Mouse (Mus musculus) myocyte (in vitro differentiated cells): ENCODE measurements at regions not wholly inside any gene's neighbourhood (a gene's known extent, or its start where the extent isn't known, plus 50 kb on each side); places are given as distances from the start of the nearest gene placed in this dataset.

Experiments used
- H3K27me3 ChIP-seq: one replicate; pipeline ENCODE4 v1.6.1; 2011; ENCODE audit not compliant: control insufficient read depth, insufficient read depth, insufficient read length
- H3K36me3 ChIP-seq: one replicate; pipeline ENCODE4 v1.6.1; 2011; ENCODE audit not compliant: control insufficient read depth, insufficient read depth
- H3K4me2 ChIP-seq: one replicate; pipeline ENCODE4 v1.6.1; 2011; ENCODE audit warnings: low read depth, control low read depth
- H3K4me3 ChIP-seq: one replicate; pipeline ENCODE4 v1.5.1; 2011; ENCODE audit warnings: mild to moderate bottlenecking, control low read depth, moderate library complexity
- H3K79me2 ChIP-seq: one replicate; pipeline ENCODE4 v1.6.1; 2011; ENCODE audit not compliant: control insufficient read depth, insufficient read depth
- H3ac ChIP-seq: one replicate; pipeline ENCODE4 v1.6.1; 2011; ENCODE audit not compliant: control insufficient read depth, insufficient read length
- CEBPB ChIP-seq: IDR thresholded peaks from 2 replicates; pipeline ENCODE4 v1.6.1; 2011; ENCODE audit warnings: mild to moderate bottlenecking, moderate library complexity; ENCODE audit not compliant: poor library complexity, insufficient read depth, severe bottlenecking
- E2F4 ChIP-seq: IDR thresholded peaks from one replicate; pipeline ENCODE4 v1.6.1; 2011; ENCODE audit warnings: mild to moderate bottlenecking, control low read depth, moderate library complexity; ENCODE audit not compliant: insufficient read depth
- MAX ChIP-seq: IDR thresholded peaks from one replicate; pipeline ENCODE4 v1.6.1; 2011; ENCODE audit warnings: low read depth, mild to moderate bottlenecking, control low read depth
- MYOD1 ChIP-seq, 3 experiments: IDR thresholded peaks; one replicate each; pipeline ENCODE4 v1.6.1; 2011; ENCODE audit warnings: control low read depth in 2 of 3, low read depth in 2 of 3, mild to moderate bottlenecking in 2 of 3, moderate library complexity in 1 of 3; ENCODE audit not compliant: insufficient read length in 2 of 3, control insufficient read depth in 1 of 3
- MYOG ChIP-seq, 3 experiments: IDR thresholded peaks; one replicate each; pipeline ENCODE4 v1.6.1; 2011; ENCODE audit warnings: control low read depth in 2 of 3, low read depth in 2 of 3, mild to moderate bottlenecking in 2 of 3; ENCODE audit not compliant: insufficient read length in 2 of 3, control insufficient read depth in 1 of 3, insufficient read depth in 1 of 3
- POLR2A ChIP-seq: IDR thresholded peaks from one replicate; pipeline ENCODE4 v1.6.1; 2011; ENCODE audit warnings: low read depth, mild to moderate bottlenecking, control low read depth, moderate library complexity; ENCODE audit not compliant: insufficient read length
- POLR2AphosphoS2 ChIP-seq: IDR thresholded peaks from one replicate; pipeline ENCODE4 v1.6.1; 2011; ENCODE audit warnings: low read depth, control low read depth; ENCODE audit not compliant: insufficient read length
- REST ChIP-seq: IDR thresholded peaks from one replicate; pipeline ENCODE4 v1.6.1; 2011; ENCODE audit warnings: mild to moderate bottlenecking, control low read depth, moderate library complexity; ENCODE audit not compliant: insufficient read depth, insufficient read length
- SRF ChIP-seq: IDR thresholded peaks from one replicate; pipeline ENCODE4 v1.6.1; 2011; ENCODE audit warnings: low read depth; ENCODE audit not compliant: control insufficient read depth, insufficient read length
- TCF12 ChIP-seq: IDR thresholded peaks from one replicate; pipeline ENCODE4 v1.6.1; 2011; ENCODE audit warnings: mild to moderate bottlenecking, control low read depth; ENCODE audit not compliant: poor library complexity, insufficient read depth, severe bottlenecking
- TCF3 ChIP-seq: IDR thresholded peaks from one replicate; pipeline ENCODE4 v1.6.1; 2011; ENCODE audit warnings: low read depth, control low read depth; ENCODE audit not compliant: insufficient read length
- USF1 ChIP-seq: IDR thresholded peaks from one replicate; pipeline ENCODE4 v1.6.1; 2011; ENCODE audit warnings: low read depth, mild to moderate bottlenecking, control low read depth, moderate library complexity

DNA sequence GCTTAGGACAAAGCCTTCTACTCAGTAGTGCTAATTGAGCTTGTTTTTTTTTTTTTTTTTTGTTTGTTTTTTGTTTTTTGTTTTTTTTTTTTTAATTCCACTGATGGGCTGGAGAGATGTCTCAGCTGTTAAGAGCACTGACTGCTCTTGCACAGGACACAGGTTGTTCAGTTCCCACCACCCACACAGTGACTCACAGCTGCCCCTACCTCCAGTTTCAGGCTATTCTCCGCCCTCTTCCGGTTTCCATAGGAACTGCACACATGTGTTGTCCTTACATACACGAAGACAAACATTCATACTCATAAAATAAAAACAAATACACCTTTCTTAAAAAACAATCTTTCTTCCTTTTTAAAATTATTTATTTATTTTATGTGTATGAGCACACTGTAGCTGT, 111.3 kb downstream of the Chic2 start:
- Histone ChIP-seq H3K4me3 (no peak overlapping the region), H3K36me3 (no peaks in the 10 kb centered on the region), H3ac (no peak overlapping the region), H3K4me2 (no peak overlapping the region), H3K79me2 (no peaks in the 10 kb centered on the region), H3K27me3 (no peaks in the 10 kb centered on the region)
- TF ChIP-seq MYOG (IDR thresholded peaks at IDR 0.05; ENCODE audit: control insufficient read depth in 1 of 3, insufficient read depth in 1 of 3, insufficient read length in 2 of 3, low read depth in 2 of 3) (no peak), MYOD1 (IDR thresholded peaks at IDR 0.05; ENCODE audit: control insufficient read depth in 1 of 3, insufficient read length in 2 of 3, low read depth in 2 of 3) (peak in 1 of 3 experiments; percentile 8)

DNA sequence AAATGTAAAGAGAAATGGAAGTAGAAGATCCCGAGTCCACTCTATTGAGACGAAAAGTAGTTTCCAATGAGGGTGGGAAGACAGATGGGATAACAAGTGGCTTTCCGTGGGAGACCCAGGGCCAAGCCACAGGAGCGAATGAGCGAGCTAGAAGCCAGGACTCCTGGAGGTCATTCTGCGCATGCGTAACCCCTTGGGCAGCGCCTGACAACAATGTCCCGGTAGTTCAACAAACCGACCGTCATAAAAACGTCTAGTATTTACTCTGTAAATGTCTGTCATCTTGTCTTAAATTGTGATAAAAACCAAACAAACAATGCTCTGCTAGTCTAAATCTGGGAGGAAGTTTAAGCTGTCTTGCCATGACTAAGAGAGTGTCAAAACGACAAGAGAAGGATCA, 112.4 kb downstream of the Chic2 start:
- Histone ChIP-seq H3K27me3 (no peaks in the 10 kb centered on the region), H3K4me2 (no peak overlapping the region), H3ac (no peak overlapping the region), H3K4me3 (no peak overlapping the region), H3K36me3 (no peaks in the 10 kb centered on the region), H3K79me2 (no peaks in the 10 kb centered on the region)
- no peak for TF ChIP-seq USF1
- no peak for TF ChIP-seq TCF12
- no peak for TF ChIP-seq POLR2AphosphoS2
- TF ChIP-seq MYOG (IDR thresholded peaks at IDR 0.05; ENCODE audit: control insufficient read depth in 1 of 3, insufficient read depth in 1 of 3, insufficient read length in 2 of 3, low read depth in 2 of 3) = no peak
- no peak for TF ChIP-seq REST
- TF ChIP-seq TCF3 = no peak
- TF ChIP-seq POLR2A = no peak
- TF ChIP-seq SRF = no peak
- no peak for TF ChIP-seq MYOD1 (IDR thresholded peaks at IDR 0.05; ENCODE audit: control insufficient read depth in 1 of 3, insufficient read length in 2 of 3, low read depth in 2 of 3)
- TF ChIP-seq MAX = no peak
- no peak for TF ChIP-seq E2F4
- TF ChIP-seq CEBPB = no peak

DNA sequence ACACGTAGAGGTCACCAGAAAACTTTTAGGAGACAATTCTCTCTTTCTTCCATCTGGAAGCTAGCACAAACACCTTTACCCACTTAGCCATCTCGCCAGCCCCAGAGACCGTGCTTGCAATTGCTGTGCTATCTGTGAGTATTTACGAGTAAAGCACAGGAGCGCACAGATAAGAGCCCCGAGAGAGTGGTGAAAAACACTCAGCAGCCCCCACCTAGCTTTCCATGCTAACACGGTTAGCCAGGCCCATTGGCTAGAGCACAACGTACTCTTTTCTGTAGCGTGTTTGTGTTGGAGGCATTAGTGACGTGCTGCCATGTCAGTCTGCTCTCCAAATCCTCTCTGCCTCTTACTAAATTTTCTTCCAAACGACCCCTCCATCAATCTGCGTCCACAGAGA, 112.8 kb downstream of the Chic2 start:
- no peak for TF ChIP-seq CEBPB
- TF ChIP-seq TCF12 = no peak
- no peak for TF ChIP-seq USF1
- no peak for TF ChIP-seq SRF
- no peak for TF ChIP-seq MAX
- TF ChIP-seq POLR2AphosphoS2 = no peak
- TF ChIP-seq REST = no peak
- TF ChIP-seq MYOG (IDR thresholded peaks at IDR 0.05; ENCODE audit: control insufficient read depth in 1 of 3, insufficient read depth in 1 of 3, insufficient read length in 2 of 3, low read depth in 2 of 3) = no peak
- no peak for TF ChIP-seq POLR2A
- TF ChIP-seq TCF3 = no peak
- no peak for TF ChIP-seq E2F4
- H3K27me3 ChIP-seq = no peaks in the 10 kb centered on the region
- H3K4me3 ChIP-seq = no peak overlapping the region
- no peaks in the 10 kb centered on the region for H3K79me2 ChIP-seq
- no peak overlapping the region for H3ac ChIP-seq
- no peaks in the 10 kb centered on the region for H3K36me3 ChIP-seq
- no peak overlapping the region for H3K4me2 ChIP-seq

DNA sequence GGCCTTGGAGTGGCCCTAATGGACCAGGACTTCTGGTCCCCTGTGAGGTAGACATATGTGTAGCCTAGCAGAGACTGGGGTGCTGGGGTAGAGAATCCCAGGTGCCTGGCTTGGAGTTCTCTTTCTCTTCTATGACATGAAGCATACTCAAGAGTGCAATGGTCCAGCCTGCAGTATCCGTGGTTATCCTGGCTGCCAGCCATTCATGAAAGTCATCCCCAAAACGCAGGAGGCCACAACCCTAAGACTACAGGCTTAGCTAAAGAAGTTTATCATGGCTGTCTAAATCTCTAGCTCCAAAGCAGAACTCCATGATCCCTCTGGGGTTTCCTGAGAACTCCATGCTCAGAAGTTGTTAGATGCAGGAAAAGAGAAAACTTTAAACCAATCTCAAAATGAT, 117.0 kb downstream of the Chic2 start:
- TF ChIP-seq MAX = no peak
- TF ChIP-seq TCF12 = no peak
- no peak for TF ChIP-seq POLR2A
- no peak for TF ChIP-seq SRF
- TF ChIP-seq E2F4 = no peak
- TF ChIP-seq REST = no peak
- no peak for TF ChIP-seq POLR2AphosphoS2
- no peak overlapping the region for H3K4me3 ChIP-seq
- H3K79me2 ChIP-seq = no peaks in the 10 kb centered on the region
- no peak overlapping the region for H3ac ChIP-seq
- no peak overlapping the region for H3K4me2 ChIP-seq
- no peaks in the 10 kb centered on the region for H3K27me3 ChIP-seq
- H3K36me3 ChIP-seq = no peaks in the 10 kb centered on the region

DNA sequence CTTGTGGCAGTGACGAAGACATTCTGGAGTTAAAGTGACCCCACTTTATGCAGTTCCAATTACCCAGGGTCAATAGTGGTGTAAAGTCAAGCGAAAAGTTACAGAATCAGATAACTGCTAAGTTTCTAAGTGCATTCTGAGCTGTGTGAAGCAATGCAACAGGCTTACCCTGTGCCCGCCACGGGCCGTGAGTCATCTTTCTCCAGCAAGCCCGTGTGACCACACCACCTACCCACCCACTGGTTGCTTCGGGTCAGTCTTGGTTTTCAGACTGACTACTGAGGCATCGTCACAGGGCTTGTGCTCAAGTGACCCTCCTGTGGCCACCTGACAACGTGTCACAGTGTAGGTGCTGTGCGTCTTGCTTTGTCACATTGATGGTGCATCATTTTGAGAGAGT, 118.8 kb downstream of the Chic2 start:
- H3K4me2 ChIP-seq = peak overlapping the region; percentile 44
- no peaks in the 10 kb centered on the region for H3K27me3 ChIP-seq
- no peaks in the 10 kb centered on the region for H3K36me3 ChIP-seq
- peak; percentile 55; the same call in 1 of the 2 replicates for TF ChIP-seq CEBPB
- TF ChIP-seq MAX = no peak
- TF ChIP-seq MYOD1 (IDR thresholded peaks at IDR 0.05; ENCODE audit: control insufficient read depth in 1 of 3, insufficient read length in 2 of 3, low read depth in 2 of 3) = peak in 1 of 3 experiments; percentile 29
- no peak for TF ChIP-seq USF1
- H3K4me3 ChIP-seq = no peak overlapping the region
- no peaks in the 10 kb centered on the region for H3K79me2 ChIP-seq
- H3ac ChIP-seq = no peak overlapping the region
